Mouse (Mus musculus) ES-E14 (cell line): ENCODE measurements around the gene Yipf1. TPM values are rescaled to one million over a fixed set of nuclear protein-coding genes. Genes with fewer than 3 reads are reported as not detected.

Source experiments
- DNase-seq: peaks from one replicate; pipeline ENCODE4 v3.0.0-alpha.2; 2013; ENCODE audit warnings: low read depth, low spot score
- H3K27ac ChIP-seq: 2 replicates; pipeline ENCODE4 v1.5.1; 2012; ENCODE audit warnings: low read depth, mild to moderate bottlenecking, low read length, moderate library complexity, mixed read lengths; ENCODE audit not compliant: poor library complexity, insufficient read depth, severe bottlenecking
- H3K36me3 ChIP-seq: 2 replicates; pipeline ENCODE4 v1.6.1; 2012; ENCODE audit warnings: mild to moderate bottlenecking, low read length, moderate library complexity, mixed read lengths; ENCODE audit not compliant: control insufficient read depth, poor library complexity, insufficient read depth, severe bottlenecking
- H3K4me1 ChIP-seq, 2 experiments: fragments of 150-350 bp in 1 of 2; sonication (generic) in 1 of 2; 2 replicates each; pipeline ENCODE4 v1.6.1; 2012; ENCODE audit warnings: low read length in 2 of 2, mild to moderate bottlenecking in 1 of 2, mixed read lengths in 1 of 2; ENCODE audit not compliant: control insufficient read depth in 2 of 2, insufficient read depth in 2 of 2, poor library complexity in 1 of 2
- H3K4me3 ChIP-seq, 2 experiments: fragments of 150-350 bp in 1 of 2; sonication (generic) in 1 of 2; 2 replicates each; pipeline ENCODE4 v1.5.1; 2012; ENCODE audit warnings: low read length in 2 of 2, low read depth in 1 of 2, mild to moderate bottlenecking in 1 of 2, mixed read lengths in 1 of 2; ENCODE audit not compliant: insufficient read depth in 1 of 2, poor library complexity in 1 of 2, severe bottlenecking in 1 of 2
- H3K9ac ChIP-seq: 2 replicates; pipeline ENCODE4 v1.6.1; 2012; ENCODE audit warnings: low read depth, mild to moderate bottlenecking, low read length, mixed read lengths; ENCODE audit not compliant: poor library complexity, insufficient read depth, severe bottlenecking
- H3K9me3 ChIP-seq: fragments of 150-350 bp; sonication (generic); 2 replicates; pipeline ENCODE4 v1.6.1; 2012; ENCODE audit warnings: low read depth, mild to moderate bottlenecking, low read length; ENCODE audit not compliant: control insufficient read depth, insufficient read depth
- CHD2 ChIP-seq: IDR thresholded peaks from 2 replicates; pipeline ENCODE4 v1.6.1; 2014; ENCODE audit warnings: mild to moderate bottlenecking, low read depth, low read length, inconsistent platforms
- HCFC1 ChIP-seq: IDR thresholded peaks from 2 replicates; pipeline ENCODE4 v1.6.1; 2012; ENCODE audit warnings: low read length, inconsistent platforms, borderline replicate concordance; ENCODE audit not compliant: insufficient read depth
- MAFK ChIP-seq: IDR thresholded peaks from 2 replicates; pipeline ENCODE4 v1.6.1; 2014; ENCODE audit warnings: mild to moderate bottlenecking, low read depth, low read length, inconsistent platforms; ENCODE audit not compliant: insufficient read depth
- ZC3H11A ChIP-seq: IDR thresholded peaks from 2 replicates; pipeline ENCODE4 v1.6.1; 2012; ENCODE audit warnings: low read depth, mild to moderate bottlenecking, inconsistent platforms, low read length, borderline replicate concordance
- ZNF384 ChIP-seq: IDR thresholded peaks from 2 replicates; pipeline ENCODE4 v1.6.1; 2012; ENCODE audit warnings: low read depth, low read length, inconsistent platforms
- in situ Hi-C, 2 experiments: fragments of 600-800 bp; cut with MboI; formaldehyde crosslinking; loops; one replicate each; pipeline ENCODE4 v1.15.1; 2025; ENCODE audit warnings: low sequenced_read_pairs in 2 of 2, inconsistent platforms in 1 of 2; ENCODE audit not compliant: unreplicated experiment in 2 of 2
- total RNA-seq: library from RNA; depleted of rRNA; stranded (reverse); fragments of 300-350 nt; gene quantifications from 2 replicates; pipeline ENCODE4 v1.2.3, GENCODE M21; 2012

The Yipf1 gene
- total RNA-seq, 1 experiment: 31.6 TPM

GRCm38 (mm10) chr4:107291611-107292272 is 22.4 kb upstream of the Yipf1 start:
- Histone ChIP-seq H3K4me1 (peaks cover 0 to 2% of the 10 kb centered on the region in 2 experiments; a peak in 1 of 4 replicates), H3K4me3 (no peak overlapping the region), H3K9ac (no peak overlapping the region), H3K9me3 (no peaks in the 10 kb centered on the region), H3K27ac (no peak overlapping the region), H3K36me3 (no peaks in the 10 kb centered on the region)
- no peak for DNase-seq
- TF ChIP-seq HCFC1 (no peak), ZNF384 (no peak), MAFK (no peak)
- in situ Hi-C loops: no loop called here

GRCm38 (mm10) chr4:107292273-107292662 is 21.9 kb upstream of the Yipf1 start:
- Histone ChIP-seq H3K9ac (no peak overlapping the region), H3K4me1 (peaks cover 0 to 2% of the 10 kb centered on the region in 2 experiments; a peak in 1 of 4 replicates), H3K36me3 (no peaks in the 10 kb centered on the region), H3K27ac (no peak overlapping the region), H3K4me3 (no peak overlapping the region), H3K9me3 (no peaks in the 10 kb centered on the region)
- DNase-seq: no peak
- in situ Hi-C loops: no loop called here
- TF ChIP-seq HCFC1 (no peak), MAFK (no peak), CHD2 (no peak), ZC3H11A (no peak), ZNF384 (no peak)

GRCm38 (mm10) chr4:107298071-107298606 is 16.0 kb upstream of the Yipf1 start:
- Histone ChIP-seq H3K4me1 (peaks cover 0 to 2% of the 10 kb centered on the region in 2 experiments; a peak in 1 of 4 replicates), H3K36me3 (no peaks in the 10 kb centered on the region), H3K27ac (no peak overlapping the region), H3K9ac (no peak overlapping the region), H3K4me3 (no peak overlapping the region), H3K9me3 (no peaks in the 10 kb centered on the region)
- in situ Hi-C loops: no loop called here
- no peak for TF ChIP-seq CHD2
- no peak for TF ChIP-seq HCFC1
- TF ChIP-seq MAFK: no peak
- no peak for DNase-seq

GRCm38 (mm10) chr4:107299779-107300340 is 14.3 kb upstream of the Yipf1 start:
- Histone ChIP-seq H3K4me3 (no peak overlapping the region), H3K36me3 (no peaks in the 10 kb centered on the region), H3K27ac (no peak overlapping the region), H3K4me1 (no peaks in the 10 kb centered on the region), H3K9me3 (no peaks in the 10 kb centered on the region), H3K9ac (no peak overlapping the region)
- in situ Hi-C loops: no loop called here
- no peak for DNase-seq
- no peak for TF ChIP-seq CHD2
- no peak for TF ChIP-seq MAFK
- TF ChIP-seq ZC3H11A: no peak
- TF ChIP-seq HCFC1: no peak
- no peak for TF ChIP-seq ZNF384
